Mouse (Mus musculus) cerebellum, adult 8-10 months (tissue): Measurements from ENCODE around the gene Trp53i13.

Experiments used
- DNase-seq: peaks from one replicate; pipeline ENCODE4 v3.0.0; 2022

The Trp53i13 gene

GRCm38 (mm10) chr11:77507426-77507825, 8.4 kb downstream of the Trp53i13 start:
- DNase-seq = no peak

- no peak for DNase-seq
Measured at GRCm38 (mm10) chr11:77506941-77507340, 8.8 kb downstream of the Trp53i13 start.

- no peak for DNase-seq
Measured at GRCm38 (mm10) chr11:77506273-77506672, 9.5 kb downstream of the Trp53i13 start.

- peak; percentile 14 for DNase-seq
Measured at GRCm38 (mm10) chr11:77505291-77505980, 10.3 kb downstream of the Trp53i13 start.

- DNase-seq = peak; percentile 12
Measured at GRCm38 (mm10) chr11:77504377-77504776, 11.4 kb downstream of the Trp53i13 start.

- DNase-seq = peak; percentile 20
Measured at GRCm38 (mm10) chr11:77503511-77503910, 12.3 kb downstream of the Trp53i13 start.

GRCm38 (mm10) chr11:77502481-77502880, 13.3 kb downstream of the Trp53i13 start:
- DNase-seq = no peak

- peak; percentile 20 for DNase-seq
Measured at GRCm38 (mm10) chr11:77501971-77502370, 13.8 kb downstream of the Trp53i13 start.

GRCm38 (mm10) chr11:77501392-77501791, 14.4 kb downstream of the Trp53i13 start:
- DNase-seq = peak; percentile 80

GRCm38 (mm10) chr11:77500361-77501325, 15.1 kb downstream of the Trp53i13 start:
- DNase-seq = peak; percentile 48

- DNase-seq = peak; percentile 81
Measured at GRCm38 (mm10) chr11:77499354-77499753, 16.4 kb downstream of the Trp53i13 start.

- peak; percentile 36 for DNase-seq
Measured at GRCm38 (mm10) chr11:77498261-77499139, 17.3 kb downstream of the Trp53i13 start.

GRCm38 (mm10) chr11:77497851-77498250, 17.9 kb downstream of the Trp53i13 start:
- DNase-seq = peak; percentile 33

- DNase-seq = peak; percentile 48
Measured at GRCm38 (mm10) chr11:77497341-77497756, 18.4 kb downstream of the Trp53i13 start.

- no peak for DNase-seq
Measured at GRCm38 (mm10) chr11:77495507-77495906, 20.3 kb downstream of the Trp53i13 start.

GRCm38 (mm10) chr11:77494782-77495181, 21.0 kb downstream of the Trp53i13 start:
- DNase-seq = no peak

- DNase-seq = no peak
Measured at GRCm38 (mm10) chr11:77494344-77494676, 21.5 kb downstream of the Trp53i13 start.

- DNase-seq = peak; percentile 59
Measured at GRCm38 (mm10) chr11:77493512-77494343, 22.1 kb downstream of the Trp53i13 start, which contains the start of gene Git1. Gene Git1, plus strand, starts transcription at chr11:77493562.

GRCm38 (mm10) chr11:77492911-77493332, 22.9 kb downstream of the Trp53i13 start:
- DNase-seq = peak; percentile 90

GRCm38 (mm10) chr11:77492311-77492871, 23.4 kb downstream of the Trp53i13 start:
- no peak for DNase-seq
